Mouse (Mus musculus) c-Kit-positive CD71-positive TER-119-negative erythroid progenitor cells, embryonic 14.5 days (primary cell): ENCODE measurements at regions not wholly inside any gene's neighbourhood (a gene's known extent, or its start where the extent isn't known, plus 50 kb on each side); places are given as distances from the start of the nearest gene placed in this dataset.
"Not testable (repeated sequence)": the region's sequence is repeated elsewhere in the genome, so short reads cannot be mapped to it uniquely, and the experiment has no call there.

Experiments
- DNase-seq: peaks from one replicate; pipeline ENCODE4 v3.0.0-alpha.2; 2013; ENCODE audit warnings: low read depth

DNA sequence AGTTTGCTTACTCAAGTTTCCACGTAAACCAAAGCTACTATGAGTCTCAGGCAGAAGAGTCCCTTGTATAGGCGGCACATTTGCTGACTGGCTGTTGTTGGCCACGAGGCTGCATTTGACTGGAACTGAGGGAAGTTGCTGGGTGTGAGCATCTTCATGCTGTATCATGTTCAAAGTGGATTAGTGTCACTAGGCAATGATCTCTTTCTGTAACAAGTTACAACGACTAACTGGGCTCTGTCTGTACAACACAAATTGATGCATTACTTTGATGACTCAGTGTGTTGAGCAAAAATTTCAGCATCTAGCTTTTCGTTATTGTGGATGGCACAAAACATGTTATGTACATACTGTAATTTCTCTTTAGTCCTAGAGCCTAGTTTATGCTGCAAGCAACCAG, 203.7 kb upstream of the P2ry1 start:
- no peak for DNase-seq

DNA sequence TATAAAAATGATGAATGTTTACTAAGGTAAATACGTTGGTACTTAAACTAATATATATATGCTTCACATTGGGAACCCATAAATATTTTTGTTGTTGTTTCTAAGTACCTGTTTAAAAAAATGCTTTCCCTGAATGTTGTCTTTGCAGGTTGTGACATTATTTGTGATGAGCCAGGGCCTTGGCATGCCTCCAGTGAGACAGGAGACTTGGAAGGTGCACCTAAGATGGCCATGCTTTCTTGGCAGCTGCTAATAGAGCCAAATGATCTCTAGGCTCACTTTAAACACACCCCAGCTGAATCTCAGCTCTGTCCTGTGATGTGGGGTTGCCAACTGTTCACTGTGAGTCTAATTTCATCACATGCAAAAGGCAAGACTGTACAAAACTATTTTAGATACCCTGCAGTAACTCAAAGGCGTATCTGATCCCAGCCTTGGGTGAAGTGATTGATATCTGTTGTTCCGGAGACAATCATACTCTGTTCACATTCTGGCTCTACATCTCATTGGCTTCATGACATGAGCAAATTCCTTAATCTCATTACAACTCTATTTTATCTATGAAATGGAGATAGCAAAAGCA, 197.8 kb upstream of the P2ry1 start:
- DNase-seq: no peak

DNA sequence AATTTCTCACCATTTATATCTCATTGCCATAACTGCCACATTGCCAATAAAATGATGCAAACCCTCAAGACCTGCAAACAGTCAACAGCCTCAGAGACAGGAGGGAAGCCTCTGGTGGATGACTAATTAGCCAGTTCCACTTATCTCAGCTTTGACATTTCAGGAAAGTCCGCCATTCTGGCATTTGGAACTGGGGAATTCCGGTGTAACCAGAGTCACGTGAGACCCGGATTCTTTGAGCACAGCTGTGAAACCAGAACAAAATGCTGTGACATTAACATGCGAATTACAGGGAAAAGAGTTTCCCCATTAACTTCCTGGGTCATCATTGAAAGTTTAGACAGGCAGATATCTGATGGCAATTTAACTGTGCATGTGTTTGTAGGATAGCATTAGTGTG, 190.7 kb upstream of the P2ry1 start:
- DNase-seq: no peak

DNA sequence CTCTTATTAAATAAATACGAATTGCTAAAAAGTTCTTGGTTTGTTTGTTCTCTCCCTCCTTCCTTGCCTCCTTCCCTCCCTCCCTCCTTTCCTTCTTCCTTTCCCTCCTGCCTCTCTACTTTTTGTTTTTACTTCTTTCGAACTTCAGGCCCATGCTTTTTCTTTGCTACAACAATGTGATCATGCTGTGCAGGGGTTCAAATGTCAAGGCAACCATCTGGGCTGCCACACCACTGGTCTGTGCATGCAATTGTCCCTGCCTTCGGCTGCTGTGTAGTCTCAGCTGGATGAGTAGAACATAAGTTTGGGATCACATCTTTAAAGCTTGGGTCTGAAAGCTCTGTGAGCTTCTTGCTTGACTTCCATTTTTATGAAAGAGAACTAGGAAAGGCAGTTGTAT, 189.1 kb upstream of the P2ry1 start:
- DNase-seq: no peak

DNA sequence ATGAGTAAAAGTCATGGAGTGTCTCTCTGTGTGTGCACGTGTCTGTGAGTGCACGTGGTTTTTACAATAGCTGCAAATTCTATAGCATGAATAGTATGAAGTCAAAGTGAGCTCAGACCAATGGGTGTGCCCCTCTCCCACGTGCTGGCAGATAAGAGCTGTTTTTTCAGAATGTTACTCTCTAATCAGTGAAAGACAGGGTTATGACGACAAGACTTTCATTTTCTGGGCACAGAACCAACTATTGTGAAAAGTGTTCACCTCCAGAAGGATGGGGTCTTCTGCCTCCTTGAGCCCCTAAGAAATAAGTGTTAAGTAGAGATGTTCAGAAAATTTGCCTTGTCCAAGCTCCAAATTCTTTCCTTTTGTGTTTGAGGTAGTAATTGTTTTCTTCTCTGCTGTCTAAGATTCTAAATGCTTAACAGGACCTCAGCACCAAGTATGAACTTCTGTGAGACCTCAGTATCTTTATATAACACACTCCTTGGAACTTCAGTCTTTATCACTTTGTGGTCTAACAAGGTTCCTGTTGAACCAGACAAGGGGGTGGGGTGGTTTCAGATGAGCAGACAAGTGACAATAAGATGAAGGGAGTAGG, 182.8 kb upstream of the P2ry1 start:
- DNase-seq: peak; percentile 89

DNA sequence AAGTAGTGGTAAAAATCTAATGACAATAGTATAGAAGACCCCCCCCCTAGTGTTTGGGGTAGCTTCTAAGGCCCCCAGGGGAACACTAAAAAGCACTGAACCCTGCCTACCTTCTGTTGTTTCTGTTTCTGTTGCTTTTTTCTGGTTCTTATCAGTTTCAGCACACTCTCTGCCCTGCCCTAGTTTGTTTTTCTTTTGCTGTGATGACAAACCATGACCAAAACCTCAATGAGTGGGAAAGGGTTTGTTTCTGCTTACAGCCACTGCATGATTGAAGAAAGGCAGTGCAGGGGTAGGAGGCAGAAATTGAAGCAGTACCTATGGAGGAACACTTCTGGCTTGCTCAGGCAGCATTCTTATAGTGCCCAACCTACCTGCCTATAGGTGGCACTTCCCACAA, 181.1 kb upstream of the P2ry1 start:
- DNase-seq: peak; percentile 70

DNA sequence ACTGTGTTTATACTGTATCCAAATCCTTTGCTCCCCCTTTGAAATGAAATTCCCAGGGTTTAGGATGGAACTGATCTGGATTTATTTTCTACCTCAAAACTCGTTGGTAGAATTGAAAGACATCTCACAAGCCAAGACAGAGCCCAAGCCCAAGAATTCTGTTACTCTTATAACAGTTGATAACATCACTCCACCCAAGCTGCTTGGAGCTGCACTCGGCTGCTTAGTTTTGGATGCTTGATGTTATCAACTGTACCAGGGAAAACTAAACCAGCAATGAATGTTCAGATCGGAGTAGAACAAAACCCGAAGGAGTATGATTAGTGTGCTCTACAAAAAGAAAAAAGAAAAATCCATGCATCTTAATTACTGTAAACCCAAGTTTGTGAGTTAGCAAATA, 175.8 kb upstream of the P2ry1 start:
- DNase-seq: no peak

DNA sequence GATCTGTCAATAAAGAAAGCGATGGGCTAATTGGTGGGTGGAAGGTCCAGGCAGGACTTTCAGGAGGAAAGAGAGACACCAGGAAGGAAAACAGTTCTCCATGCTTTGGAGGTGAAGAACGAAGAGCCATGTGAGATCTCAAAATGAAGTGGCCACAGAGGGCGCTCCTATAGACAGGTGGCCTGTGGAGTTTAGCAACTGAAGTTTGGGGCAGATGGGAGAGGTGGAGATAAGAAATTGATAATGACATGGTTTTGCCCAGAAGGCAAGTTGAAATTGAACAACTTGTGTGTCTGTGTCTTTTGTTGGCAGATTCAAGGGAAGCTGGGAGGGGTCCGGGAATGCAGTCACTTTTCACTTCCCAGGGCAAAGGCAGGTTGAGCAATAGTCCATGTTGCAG, 170.2 kb upstream of the P2ry1 start:
- peak; percentile 54 for DNase-seq

DNA sequence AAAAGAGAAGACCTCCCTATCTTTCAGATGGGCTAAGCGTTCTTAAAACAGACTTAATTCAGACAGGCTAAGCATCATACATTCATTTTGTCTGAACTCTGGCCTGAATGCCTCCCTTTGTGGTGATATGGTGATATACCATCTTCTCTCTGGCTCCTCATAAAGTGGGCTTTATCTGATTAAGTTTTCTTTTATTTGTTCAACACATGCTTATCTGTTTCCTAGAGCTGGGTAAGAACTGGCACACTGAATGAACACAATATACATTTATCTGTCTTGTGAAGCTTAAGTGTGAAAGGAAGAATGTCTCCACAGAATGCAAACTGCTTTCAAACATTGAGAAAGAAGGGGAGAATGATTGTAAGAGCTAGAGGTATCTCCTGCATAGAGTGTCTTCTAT, 160.7 kb upstream of the P2ry1 start:
- DNase-seq: no peak

DNA sequence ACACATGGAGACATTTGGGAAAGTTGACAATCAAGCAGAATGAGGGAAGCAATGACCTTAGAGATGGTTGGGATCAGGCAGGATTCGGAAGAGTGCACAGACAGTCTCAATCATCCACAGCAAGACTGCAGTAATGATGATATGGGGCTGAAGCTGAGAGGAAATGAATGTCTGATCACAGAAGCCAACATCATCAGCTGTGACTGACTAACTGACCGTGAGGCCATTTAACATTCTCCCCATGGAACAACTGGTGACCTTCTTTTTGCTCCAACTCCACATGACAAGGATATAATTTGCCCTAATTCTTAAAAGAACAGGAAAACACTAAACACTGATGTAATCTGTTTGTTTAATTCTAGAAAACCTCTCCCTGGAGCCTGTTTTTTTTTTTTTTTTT, 157.3 kb upstream of the P2ry1 start:
- DNase-seq: no peak

DNA sequence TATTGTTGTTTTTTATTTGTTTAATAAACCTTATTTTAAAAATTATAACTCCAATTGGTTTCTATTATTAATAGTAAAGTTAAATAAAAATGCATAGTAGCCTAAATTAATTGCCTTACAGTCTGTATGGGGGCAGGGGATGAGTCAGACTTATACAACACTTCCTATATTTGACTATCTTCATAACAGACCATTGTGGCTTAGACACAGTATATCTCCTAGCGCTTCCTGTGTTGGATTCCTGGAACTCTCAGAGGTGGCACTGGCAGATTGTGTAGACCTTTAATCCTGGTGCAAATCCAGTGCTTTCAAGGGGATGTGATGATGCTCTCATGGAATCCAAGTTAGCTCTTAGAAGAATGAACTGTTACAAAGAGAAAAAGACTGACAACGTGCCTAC, 154.2 kb upstream of the P2ry1 start:
- DNase-seq: no peak

DNA sequence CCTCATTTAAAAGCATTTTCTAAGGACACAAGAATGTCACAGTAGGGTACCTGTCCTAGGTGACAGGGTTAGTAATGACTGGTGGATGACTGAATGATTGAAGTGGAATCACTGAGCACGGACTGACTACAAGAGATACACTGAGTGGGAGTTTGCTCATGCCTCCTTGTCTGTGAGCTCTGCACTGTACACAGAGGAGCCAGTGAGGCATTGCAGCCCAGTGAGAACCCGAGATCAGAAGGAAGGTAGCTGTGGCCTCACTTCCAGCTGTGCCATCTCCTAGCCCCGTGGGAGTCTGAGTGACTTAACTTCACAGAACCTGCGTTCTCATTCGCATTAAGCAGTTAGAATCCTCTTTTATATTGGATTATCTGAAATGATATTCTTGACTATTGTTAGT, 148.8 kb upstream of the P2ry1 start:
- DNase-seq: no peak

DNA sequence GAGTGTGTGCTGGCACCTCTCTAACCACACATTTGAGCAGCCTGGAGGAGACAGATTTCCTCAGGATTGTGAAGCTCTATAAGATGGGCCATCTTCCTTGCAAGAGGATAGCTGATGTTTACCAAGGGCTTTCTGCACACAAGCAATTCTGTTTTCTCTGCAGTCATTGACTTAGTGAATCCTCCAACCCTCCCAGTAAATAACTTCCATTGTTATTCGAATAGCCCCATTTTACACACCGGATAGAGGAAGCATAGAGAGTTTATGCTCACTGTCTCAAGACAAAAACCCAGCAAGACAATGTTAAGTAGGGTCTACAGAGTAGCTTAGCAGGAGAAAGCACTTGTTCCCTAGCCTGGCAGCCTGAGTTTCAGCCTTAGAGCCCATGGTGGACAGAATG, 146.9 kb upstream of the P2ry1 start:
- no peak for DNase-seq

DNA sequence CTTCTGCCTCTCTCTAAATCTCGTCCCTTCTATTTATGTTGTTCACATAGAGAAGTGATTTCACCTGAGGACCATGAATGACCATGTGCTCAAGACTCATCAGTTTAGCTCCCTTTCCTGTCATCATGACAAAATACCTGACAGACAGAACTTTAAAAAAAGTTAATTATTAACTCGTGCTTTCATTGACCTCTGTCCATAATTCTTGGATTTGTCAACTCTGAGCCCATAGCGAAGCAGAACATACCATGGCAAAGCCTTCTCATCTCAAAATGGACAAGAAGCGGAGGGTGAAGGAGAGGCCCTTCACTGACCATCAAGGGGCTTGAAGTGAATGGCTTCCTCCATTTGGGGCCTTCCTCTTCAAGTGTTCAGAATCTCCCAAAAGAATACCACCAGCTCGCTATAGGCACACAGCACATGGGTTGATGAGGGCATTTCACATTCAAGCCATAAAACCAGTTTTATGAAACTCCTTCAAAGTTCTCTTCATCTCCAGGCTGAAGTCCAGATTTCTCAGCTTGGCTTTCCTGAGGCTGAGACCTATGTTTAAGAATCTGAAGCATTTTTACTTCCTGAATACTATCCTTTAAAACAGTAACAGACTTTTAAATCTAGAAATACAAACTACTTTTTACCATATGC, 144.0 kb upstream of the P2ry1 start:
- no peak for DNase-seq

DNA sequence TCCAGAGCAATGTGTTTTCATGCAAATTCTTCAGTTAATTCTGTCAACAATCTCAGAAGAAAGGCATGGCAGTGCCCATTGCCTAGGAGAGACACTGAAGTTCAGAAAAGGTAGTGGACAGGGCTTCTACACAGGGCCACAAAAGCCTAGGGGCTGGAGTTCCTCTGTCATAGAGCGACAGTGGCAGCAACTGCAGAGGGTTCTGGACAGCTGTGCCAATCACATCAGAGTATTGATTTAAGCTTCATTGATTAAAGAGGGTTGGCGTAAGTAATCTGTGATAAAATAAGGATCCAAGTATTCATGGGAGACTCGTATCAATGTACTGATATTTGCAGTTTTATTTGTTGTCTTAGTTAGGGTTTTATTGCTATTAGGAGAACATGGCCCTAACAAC, 143.5 kb upstream of the P2ry1 start:
- no peak for DNase-seq

DNA sequence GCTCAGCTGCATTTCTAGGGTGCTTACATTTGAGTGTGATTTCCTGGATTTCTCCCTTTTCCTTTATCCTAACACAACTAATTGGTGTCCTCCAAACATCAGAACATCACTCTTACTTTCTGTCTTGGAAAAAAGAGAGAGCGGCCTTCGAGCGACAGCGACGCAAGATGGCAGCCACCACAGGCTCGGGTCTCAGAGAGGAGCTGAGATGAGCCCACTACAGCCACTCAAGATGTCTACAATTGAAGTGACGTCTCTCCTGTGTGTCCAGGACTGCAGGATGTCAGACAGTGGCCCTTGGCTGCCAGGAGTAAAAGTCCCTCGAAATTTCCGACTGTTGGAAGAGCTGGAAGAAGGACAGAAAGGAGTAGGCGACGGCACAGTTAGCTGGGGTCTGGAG, 125.7 kb upstream of the P2ry1 start:
- DNase-seq: not testable (repeated sequence)

DNA sequence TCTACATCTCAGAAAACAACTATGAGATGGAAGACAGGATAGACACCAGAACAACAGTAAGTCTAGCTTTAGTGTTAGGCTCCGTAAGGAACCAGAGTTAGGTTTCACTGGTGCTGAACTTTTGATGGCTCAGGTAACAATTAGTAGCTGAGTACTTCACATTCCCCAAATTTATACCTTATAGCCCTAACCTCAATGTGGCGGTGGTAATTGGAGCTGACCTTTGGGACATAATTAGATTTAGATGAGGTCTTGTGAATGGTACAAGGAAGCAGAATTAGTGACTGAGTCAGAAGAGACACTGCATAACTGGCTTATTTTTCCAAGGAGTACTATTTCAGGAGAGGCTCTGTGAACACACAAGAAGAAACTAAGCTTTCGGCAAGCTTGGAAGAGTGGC, 123.7 kb upstream of the P2ry1 start:
- DNase-seq: no peak

DNA sequence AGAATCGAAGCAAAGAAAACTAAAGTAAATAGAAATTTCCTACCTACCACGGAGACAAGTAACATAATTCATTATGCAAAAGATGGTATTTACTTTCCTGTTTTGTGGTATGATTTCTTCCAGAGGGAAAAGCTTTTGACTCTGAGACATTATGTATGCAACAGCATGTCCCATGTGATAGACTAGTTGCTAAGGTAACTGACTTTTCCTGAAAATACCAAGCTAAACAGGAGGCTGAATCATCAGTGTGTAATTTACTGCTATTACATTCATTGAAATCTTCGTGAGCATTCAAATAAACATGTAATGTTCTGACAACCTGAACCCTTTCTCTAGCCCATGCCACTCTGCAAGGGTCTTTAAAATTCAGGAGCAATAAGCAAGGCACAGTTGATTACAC, 118.6 kb upstream of the P2ry1 start:
- DNase-seq: no peak

DNA sequence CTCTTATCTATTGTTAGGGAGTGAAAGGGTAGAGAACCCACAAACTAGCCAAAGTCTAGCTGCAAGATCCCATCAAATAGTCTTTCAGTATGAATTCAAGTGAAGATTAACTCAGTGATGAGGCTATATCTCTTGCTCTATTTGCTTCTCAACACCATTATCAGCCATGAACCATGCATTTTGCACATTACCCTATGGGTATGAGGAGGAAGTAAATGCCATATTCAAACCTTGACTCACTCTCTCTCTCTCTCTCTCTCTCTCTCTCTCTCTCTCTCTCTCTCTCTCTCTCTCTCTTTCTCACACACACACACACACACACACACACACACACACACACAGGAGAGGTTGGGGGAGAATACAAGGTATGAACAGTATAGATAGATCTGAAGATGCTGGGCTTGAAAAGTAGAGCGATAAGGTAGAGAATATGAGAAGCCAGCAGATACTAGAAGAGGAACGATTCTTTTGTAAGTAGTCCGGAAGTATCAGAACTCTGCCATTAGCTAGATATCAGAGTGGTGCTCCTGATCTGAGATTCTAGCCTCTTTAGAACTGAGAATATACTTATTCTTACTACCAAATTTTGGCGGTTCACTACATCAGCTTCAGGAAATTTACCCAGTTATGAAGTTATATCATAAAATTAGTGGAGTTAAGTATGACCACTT, 113.3 kb upstream of the P2ry1 start:
- DNase-seq: no peak

DNA sequence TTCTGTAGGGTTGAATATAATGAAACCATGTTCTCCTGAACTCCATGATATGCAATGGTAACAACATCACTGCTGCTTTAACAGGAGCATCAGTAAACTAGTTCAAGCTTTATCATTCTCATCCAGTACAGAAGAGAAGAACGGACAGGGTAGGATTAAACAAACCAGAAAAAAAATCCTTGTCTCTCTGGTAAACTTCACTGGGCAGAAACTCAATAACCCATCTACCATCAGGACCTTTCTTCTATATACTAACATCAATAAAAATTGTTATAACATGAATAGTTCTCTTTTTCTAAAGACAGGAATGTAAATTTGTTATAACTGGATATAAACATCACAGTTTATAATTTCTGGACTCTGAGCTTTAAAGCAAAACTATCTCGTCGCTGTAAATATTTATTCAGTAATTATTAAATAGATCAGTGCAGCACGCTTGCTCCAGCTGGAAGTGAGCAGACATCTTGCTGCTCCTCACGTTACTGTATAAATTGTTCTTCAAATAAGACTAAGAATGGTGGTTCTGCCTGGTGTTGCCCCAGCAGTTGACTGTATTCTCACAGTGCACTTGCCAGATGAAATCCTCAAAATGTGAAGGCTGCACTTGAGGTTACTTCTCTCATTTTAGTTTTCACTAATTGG, 104.8 kb upstream of the P2ry1 start:
- no peak for DNase-seq

DNA sequence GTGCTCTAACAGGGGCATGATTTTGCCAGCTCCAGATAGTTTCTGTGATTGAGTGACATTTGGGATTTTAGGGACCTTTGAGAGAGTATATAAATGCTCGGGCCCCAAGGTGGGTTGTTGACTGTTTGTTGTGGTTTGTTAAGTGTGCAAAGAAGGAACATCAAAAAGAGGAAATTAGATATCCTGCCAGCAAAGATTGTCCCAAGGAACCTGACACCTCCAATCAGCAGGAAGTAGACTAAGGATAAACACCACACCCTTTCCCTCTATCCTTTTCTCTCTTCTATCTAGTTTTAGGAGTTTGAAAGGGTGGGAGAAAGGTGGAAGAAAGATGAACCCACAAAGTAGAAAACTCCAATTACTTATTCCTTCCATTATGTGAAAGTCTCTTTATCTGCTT, 103.9 kb upstream of the P2ry1 start:
- DNase-seq: no peak

DNA sequence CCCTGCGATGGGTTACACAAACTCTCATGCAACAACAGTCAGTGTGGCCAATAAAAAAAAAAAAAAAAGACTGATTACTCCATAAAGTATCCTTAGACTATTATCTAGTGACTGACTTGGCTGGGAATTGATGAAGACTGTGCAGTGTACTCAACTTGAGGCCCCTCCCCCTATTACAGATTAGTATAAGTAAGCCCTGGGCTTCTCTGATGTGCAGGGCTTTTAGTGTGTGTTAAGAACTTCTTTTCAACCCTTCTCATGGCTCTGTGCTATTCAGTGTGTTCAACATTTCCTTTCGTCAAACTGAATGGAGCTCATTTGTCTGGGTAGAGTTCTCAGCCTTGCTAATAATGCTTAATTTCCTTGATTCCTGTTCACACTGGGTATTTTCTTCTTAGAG, 101.0 kb upstream of the P2ry1 start:
- DNase-seq: no peak

DNA sequence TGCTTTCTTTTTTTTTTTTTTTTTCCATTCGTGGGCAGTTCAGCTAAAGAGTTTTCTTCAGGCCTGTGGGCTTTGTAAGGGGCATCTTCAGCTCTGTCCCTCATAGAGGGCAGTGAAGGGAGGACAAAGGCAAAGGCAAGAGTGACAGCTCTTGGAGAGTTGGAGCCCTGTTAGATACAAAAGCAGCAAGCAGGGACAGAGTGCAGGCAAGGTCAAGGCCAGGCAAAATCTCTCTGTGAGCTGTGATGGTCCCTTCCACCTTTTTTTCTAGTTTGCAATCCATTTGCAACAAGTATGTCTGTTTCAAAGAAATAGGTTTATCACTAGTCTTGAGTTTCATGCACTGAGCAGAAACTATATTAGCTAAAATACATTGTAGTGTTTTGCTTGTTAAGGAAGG, 86.2 kb upstream of the P2ry1 start:
- DNase-seq: no peak
